Mouse (Mus musculus) testis, adult 2 months (tissue): ENCODE results near the gene Siah1b. TPM values are rescaled to one million over a fixed set of nuclear protein-coding genes. Genes with fewer than 3 reads are reported as not detected.
A peak's percentile ranks its signal among the peaks of the same experiment; 100 is the strongest.

Experiments used
- H3K27ac ChIP-seq: fragments of 200-500 bp; 2 replicates; pipeline ENCODE4 v1.5.1; 2012; ENCODE audit warnings: low read depth, low read length; ENCODE audit not compliant: control insufficient read depth, insufficient read depth
- H3K27me3 ChIP-seq: fragments of 200-500 bp; 2 replicates; pipeline ENCODE4 v1.6.1; 2012; ENCODE audit warnings: mild to moderate bottlenecking, low read length, moderate library complexity; ENCODE audit not compliant: control insufficient read depth, insufficient read depth
- H3K36me3 ChIP-seq: fragments of 200-500 bp; 2 replicates; pipeline ENCODE4 v1.6.1; 2012; ENCODE audit warnings: mild to moderate bottlenecking, low read length; ENCODE audit not compliant: control insufficient read depth, insufficient read depth
- H3K4me1 ChIP-seq: fragments of 200-500 bp; 2 replicates; pipeline ENCODE4 v1.6.1; 2012; ENCODE audit warnings: low read length; ENCODE audit not compliant: control insufficient read depth, insufficient read depth
- H3K4me3 ChIP-seq: fragments of 200-500 bp; 2 replicates; pipeline ENCODE4 v1.5.1; 2012; ENCODE audit warnings: low read depth, mild to moderate bottlenecking, low read length, moderate library complexity, mixed read lengths; ENCODE audit not compliant: control insufficient read depth
- CTCF ChIP-seq: fragments of 200-500 bp; IDR thresholded peaks from 2 replicates; pipeline ENCODE4 v1.5.1; 2012; ENCODE audit warnings: low read depth, mild to moderate bottlenecking, inconsistent platforms, low read length, moderate library complexity; ENCODE audit not compliant: control insufficient read depth, insufficient read depth, insufficient replicate concordance
- POLR2A ChIP-seq: fragments of 200-500 bp; IDR thresholded peaks from 2 replicates; pipeline ENCODE4 v1.6.1; 2012; ENCODE audit warnings: low read depth, mild to moderate bottlenecking, inconsistent platforms, low read length, moderate library complexity; ENCODE audit not compliant: control insufficient read depth
- polyA plus RNA-seq: library from polyadenylated mRNA; depleted of rRNA; stranded (reverse); fragments of >200 nt; gene quantifications from 2 replicates; pipeline ENCODE4 v1.2.3, GENCODE M21; 2012; rRNA removed

The Siah1b gene
- 6.0 and 6.5 TPM in 2 replicates for polyA plus RNA-seq

GRCm38 (mm10) chrX:164076040-164076775 lies at the start of gene Siah1b:
Siah1b (minus strand) TSS chrX:164076493.
- TF ChIP-seq POLR2A (peak; percentile 28; the same call in 1 of the 2 replicates), CTCF (no peak)
- H3K27me3 ChIP-seq = no peaks in the 10 kb centered on the region
- H3K4me1 ChIP-seq = no peaks in the 10 kb centered on the region
- peak within 1 kb of the TSS; percentile 87 for H3K27ac ChIP-seq
- no peaks in the 10 kb centered on the region for H3K36me3 ChIP-seq
- peak within 1 kb of the TSS; percentile 91 for H3K4me3 ChIP-seq

- Histone ChIP-seq H3K4me3 (no peak overlapping the region), H3K36me3 (no peaks in the 10 kb centered on the region), H3K27me3 (no peaks in the 10 kb centered on the region), H3K4me1 (no peaks in the 10 kb centered on the region), H3K27ac (no peak overlapping the region)
- no peak for TF ChIP-seq POLR2A
- TF ChIP-seq CTCF = no peak
Observed at GRCm38 (mm10) chrX:164123942-164124341, 47.6 kb upstream of the Siah1b start.

- Histone ChIP-seq H3K4me3 (no peak overlapping the region), H3K36me3 (no peaks in the 10 kb centered on the region), H3K27me3 (no peaks in the 10 kb centered on the region), H3K27ac (no peak overlapping the region), H3K4me1 (no peaks in the 10 kb centered on the region)
- TF ChIP-seq POLR2A = no peak
- TF ChIP-seq CTCF = no peak
Observed at GRCm38 (mm10) chrX:164113744-164114143, 37.5 kb upstream of the Siah1b start.

GRCm38 (mm10) chrX:164111146-164111545 lies 34.9 kb upstream of the Siah1b start:
- H3K27ac ChIP-seq = no peak overlapping the region
- TF ChIP-seq CTCF (no peak), POLR2A (no peak)
- H3K4me3 ChIP-seq = no peak overlapping the region
- no peaks in the 10 kb centered on the region for H3K27me3 ChIP-seq
- no peaks in the 10 kb centered on the region for H3K4me1 ChIP-seq
- no peaks in the 10 kb centered on the region for H3K36me3 ChIP-seq

- Histone ChIP-seq H3K4me3 (no peak overlapping the region), H3K4me1 (no peaks in the 10 kb centered on the region), H3K36me3 (no peaks in the 10 kb centered on the region), H3K27me3 (no peaks in the 10 kb centered on the region), H3K27ac (no peak overlapping the region)
- TF ChIP-seq POLR2A (no peak), CTCF (no peak)
Observed at GRCm38 (mm10) chrX:164102656-164103055, 26.4 kb upstream of the Siah1b start.

- no peak overlapping the region for H3K27ac ChIP-seq
- no peak for TF ChIP-seq CTCF
- no peak for TF ChIP-seq POLR2A
- no peaks in the 10 kb centered on the region for H3K27me3 ChIP-seq
- no peaks in the 10 kb centered on the region for H3K36me3 ChIP-seq
- no peaks in the 10 kb centered on the region for H3K4me1 ChIP-seq
- H3K4me3 ChIP-seq = no peak overlapping the region
Observed at GRCm38 (mm10) chrX:164102198-164102597, 25.9 kb upstream of the Siah1b start.

- H3K36me3 ChIP-seq = no peaks in the 10 kb centered on the region
- no peaks in the 10 kb centered on the region for H3K4me1 ChIP-seq
- H3K27ac ChIP-seq = no peak overlapping the region
- no peak overlapping the region for H3K4me3 ChIP-seq
- H3K27me3 ChIP-seq = no peaks in the 10 kb centered on the region
- TF ChIP-seq CTCF (no peak), POLR2A (no peak)
Observed at GRCm38 (mm10) chrX:164101483-164101882, 25.2 kb upstream of the Siah1b start.

- no peak overlapping the region for H3K27ac ChIP-seq
- no peaks in the 10 kb centered on the region for H3K27me3 ChIP-seq
- H3K36me3 ChIP-seq = no peaks in the 10 kb centered on the region
- H3K4me3 ChIP-seq = no peak overlapping the region
- no peak for TF ChIP-seq POLR2A
- TF ChIP-seq CTCF = no peak
- no peaks in the 10 kb centered on the region for H3K4me1 ChIP-seq
Observed at GRCm38 (mm10) chrX:164095838-164096237, 19.5 kb upstream of the Siah1b start.
